ENCODE assay signal across 6 mouse cellular contexts in the genomic region with DNA sequence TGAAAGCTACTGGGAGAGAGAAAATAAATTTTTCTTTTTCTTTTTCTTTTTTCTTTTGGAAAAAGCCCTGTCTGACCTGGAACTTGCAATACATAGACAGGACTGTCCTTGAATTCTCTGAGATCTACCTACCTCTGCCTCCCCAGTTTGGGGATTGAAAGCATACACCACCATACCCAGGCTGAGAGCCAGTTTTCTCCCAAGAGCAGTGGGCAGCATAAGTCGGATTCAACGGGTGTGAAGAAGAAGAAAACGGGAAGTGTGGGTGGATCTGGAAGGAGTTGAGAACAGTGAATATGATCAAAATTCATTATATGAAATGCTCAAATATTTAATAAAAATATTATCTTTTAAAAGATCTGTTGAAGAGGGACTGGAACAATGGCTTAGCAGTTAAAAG.
"Had no signal": no experiment of that assay in that cellular context is flagged by ENCODE, and none has a peak within 500 bp of the region (broad histone marks: within the 10 kb centered on the region; RNA-seq: fewer than 3 reads in every experiment).

No protein-coding gene starts in this region.

- DNase-seq: kidney, adult 18-20 months; kidney, postnatal 10 days; kidney, postnatal 4 days; lung, adult 18-20 months; thymus, adult 18-20 months; thymus, postnatal 14 days had no signal
